Mouse (Mus musculus) spleen, postnatal 4 days (tissue): Measurements from ENCODE around the gene March10.

ENCODE experiments used
- DNase-seq, 2 experiments: peaks; one replicate each; pipeline ENCODE4 v3.0.0; 2022; ENCODE audit warnings: low spot score in 2 of 2

March10 gene

DNA sequence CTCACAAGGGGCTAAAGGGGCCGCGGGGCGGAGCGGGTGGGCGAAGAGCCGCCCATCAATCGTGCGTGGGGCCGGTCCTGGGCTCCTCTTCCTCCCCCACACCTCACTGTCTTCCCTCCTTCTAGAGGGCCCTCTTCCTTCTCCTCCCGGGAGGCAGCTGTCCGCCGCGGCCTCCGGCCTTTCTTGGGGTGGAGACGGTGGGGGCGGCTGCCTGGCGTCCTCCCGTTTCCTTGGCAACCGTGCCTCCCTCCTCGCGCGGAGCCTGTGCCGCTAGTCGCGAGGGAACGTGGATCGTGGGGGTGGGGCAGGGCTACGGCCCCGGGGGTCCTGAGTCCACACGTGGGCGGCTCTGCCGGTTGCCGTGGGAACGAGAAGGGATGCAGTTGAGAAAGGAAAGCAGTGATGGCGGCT, at the start of gene March10:
Gene March10 (minus strand): TSS at position 239 of the 411 bp plus-strand sequence.
- DNase-seq, result no peak

DNA sequence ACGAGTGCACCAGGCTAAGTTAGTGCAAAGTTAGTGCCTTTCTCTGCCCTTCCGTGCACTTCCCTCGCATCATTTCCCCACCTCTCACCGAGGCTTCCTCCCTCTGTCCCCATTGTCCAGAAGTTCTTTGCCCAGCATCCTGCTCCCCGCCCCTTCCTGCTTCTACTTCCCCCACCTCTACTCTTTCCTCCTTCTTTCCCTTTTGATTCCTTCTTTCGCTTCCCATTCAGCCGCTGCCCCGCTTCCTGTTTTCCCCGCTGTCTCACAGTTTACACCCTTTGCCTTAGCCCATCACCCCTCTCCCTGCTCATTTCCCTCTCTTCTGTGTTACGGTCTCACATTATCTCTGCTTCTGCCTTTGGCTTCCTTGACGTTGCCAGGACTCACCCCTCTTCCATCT, 49.8 kb upstream of the March10 start:
- no peak for DNase-seq

DNA sequence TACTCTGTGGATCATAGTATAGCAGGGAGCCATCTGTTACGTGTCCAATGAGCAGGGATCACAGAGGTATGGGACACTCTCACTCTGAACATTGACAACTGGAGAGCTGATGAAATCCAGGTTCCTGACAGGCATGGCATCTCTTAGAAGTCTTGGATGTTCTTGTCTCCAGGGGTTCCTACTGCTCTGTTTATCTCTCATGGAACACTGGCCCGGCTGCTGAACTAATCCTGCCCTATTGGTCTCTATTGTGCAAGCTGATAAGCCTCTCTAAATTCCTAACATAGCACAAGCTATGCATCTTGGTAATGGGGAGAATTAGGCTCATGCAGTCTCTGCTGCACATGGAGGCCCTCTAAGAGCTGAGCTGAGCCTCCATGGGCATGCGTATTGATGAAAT, 48.5 kb upstream of the March10 start:
- no peak for DNase-seq

DNA sequence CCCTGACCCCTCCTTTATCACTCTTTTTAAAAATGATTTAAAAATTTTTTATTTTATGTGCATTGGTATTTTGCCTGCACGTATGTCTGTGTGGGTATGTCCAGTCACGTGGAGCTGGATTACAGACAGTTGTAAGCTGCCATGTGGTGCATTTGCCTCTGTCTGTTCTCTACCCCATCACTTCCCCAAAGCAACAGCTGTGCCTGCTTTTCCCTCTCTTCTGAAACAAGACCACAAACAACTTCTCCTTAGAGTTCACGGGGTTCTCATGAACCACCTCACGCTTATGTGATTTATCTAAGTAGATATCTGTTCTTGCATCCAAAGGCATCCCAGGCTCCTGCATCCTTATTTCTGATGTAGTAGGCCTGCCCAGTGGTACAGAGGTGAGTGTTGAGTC, 45.8 kb upstream of the March10 start:
- DNase-seq, result no peak

DNA sequence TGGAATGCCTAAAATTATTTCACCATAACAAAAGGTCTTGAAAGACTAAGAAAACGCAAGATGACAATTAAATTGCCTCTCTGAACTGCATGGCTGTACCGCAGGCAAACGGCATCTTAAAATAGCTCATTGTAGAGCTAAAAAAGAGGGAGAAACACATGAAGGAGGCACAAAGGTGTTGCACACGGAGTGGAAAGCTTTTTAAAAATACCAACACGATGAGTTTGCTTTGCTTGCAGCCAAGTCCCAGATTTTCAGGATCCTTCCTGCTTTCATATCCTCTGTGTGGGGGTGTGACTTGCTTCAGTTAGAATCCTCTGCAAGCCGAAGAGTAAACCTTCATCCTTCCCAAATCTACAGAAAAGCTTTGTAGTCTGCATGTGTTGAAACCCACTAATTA, 41.0 kb upstream of the March10 start:
- DNase-seq, result no peak

DNA sequence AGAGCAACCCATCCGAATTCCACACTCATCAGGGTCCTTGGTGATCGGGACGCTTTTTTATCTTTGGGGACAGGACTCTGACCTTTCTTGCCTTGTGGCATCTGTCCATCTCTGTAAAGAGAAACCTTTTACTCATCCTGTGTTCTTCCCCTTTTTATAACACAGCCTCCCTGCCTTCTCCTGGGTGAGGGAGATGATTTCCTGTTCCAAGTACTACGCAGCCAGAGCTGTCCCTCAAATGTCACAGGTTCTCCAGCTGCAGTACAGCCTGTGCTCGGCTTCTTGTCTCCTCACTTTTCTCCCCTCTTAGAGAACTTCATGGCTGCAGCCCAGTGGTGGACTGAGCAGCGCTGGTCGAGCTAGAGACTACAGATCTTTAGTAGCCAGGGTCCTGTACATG, 40.1 kb upstream of the March10 start:
- DNase-seq, result no peak

DNA sequence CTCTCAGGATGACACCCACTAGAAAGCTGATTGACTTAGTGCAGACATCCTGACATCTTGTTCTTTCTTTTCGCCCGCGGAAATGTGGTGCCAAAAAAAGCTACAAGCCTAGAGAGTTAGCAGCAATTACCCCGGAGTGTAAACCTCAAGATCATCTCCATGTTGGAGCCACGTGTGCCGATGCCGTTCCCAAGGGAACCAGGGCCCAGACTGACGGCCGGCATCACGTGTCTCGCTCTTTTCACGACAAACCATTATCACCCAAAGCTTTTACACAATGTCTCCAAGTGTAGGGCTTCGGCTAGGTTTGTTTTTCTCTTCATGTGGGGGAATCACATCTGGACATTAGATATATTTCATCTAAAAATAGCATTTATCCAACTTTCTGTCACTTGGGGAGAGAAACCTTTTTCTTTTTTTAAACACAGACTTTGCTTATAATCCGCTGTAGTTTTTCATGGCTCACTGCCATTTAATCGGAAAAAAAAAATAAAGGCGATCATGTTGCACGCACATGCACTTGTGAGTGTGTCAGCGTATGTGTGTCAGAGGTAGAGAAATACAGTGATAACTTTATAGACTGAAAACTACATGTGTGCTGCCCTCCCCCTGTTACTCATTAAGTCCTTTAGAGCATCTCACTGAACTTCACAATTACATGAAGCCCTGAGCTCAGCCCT, 39.2 kb upstream of the March10 start:
- DNase-seq, result no peak

DNA sequence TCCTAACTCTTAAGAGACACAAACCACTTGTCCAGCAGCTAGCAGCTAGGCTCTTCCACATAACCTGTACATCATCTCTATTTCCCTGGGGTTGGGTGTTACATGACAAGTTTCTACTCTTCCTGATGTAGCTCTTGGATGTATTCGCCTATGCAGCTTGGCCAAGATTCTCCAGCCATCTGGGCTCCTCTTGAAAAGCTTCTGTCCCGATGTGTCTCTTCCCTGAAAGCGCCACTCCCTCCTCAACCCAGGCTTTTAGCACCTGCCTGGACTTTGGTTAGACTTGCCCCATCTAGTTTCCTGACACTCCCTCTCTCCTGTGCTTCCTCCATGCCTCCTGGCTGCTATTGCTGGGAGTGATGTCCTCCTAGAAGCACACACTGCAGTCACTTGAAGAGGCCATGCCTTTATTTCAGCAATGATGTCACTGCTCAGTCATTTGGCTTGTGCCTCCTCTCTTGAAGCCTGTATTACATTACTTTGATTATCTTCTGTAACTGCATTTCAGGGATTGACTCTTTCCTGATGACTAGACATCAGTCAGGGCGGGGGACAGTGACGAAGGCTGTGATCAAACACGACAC, 38.3 kb upstream of the March10 start:
- DNase-seq, result no peak

DNA sequence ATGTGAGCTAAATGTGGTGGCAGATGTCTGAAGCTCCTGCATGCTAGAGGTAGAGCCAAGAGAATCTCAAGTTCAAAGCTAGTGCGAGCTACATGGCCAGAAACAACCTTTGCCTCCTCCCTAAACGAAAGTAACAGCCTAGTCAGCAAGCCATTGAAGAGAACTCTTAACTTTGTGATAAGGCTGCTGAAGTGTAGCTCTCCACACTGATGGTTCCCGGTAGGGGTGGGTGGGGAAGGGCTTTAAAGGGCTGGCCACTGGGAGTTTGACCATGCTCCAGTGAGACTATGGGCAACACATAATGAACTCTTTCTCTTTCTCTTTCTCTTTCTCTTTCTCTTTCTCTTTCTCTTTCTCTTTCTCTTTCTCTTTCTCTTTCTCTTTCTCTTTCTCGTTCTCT, 35.9 kb upstream of the March10 start:
- DNase-seq, result no peak

DNA sequence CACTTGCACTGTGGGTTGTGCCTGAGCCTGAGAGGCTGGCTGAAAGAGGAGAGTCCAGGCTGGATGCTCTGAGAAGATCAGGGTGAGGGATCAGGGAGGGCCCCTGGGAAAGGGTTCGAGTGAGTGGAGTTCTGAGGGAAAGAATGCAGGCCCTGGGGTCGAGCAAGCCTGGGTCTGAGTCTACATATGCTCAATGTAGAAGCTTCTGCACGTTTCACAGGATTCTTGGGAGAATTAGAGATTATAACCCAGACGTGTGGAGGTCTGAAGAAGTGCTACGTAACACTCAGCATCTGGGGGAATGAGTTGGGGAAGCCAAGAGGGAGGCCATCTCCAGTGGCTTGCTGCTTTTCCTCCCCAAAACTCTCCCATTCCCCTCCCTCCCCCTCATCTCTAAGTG, 34.4 kb upstream of the March10 start:
- no peak for DNase-seq

DNA sequence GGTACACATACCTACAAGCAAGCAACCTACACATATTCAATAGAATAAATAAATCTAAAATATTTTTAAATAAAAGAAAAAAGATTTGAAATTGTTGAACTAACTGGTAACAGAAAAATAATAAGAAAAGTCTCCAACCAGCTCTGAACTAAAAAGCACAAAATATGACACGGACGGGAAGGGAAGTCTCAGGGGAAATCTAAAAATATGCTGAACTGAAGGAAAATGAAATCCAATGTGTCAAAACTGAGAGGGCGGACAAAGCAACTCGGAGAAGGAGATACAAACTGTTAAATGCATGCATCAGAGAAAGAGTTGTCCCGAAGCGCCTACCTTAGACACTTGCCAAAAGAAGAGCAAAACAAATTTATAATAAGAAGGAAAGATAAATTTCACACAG, 28.9 kb upstream of the March10 start:
- DNase-seq, result no peak

DNA sequence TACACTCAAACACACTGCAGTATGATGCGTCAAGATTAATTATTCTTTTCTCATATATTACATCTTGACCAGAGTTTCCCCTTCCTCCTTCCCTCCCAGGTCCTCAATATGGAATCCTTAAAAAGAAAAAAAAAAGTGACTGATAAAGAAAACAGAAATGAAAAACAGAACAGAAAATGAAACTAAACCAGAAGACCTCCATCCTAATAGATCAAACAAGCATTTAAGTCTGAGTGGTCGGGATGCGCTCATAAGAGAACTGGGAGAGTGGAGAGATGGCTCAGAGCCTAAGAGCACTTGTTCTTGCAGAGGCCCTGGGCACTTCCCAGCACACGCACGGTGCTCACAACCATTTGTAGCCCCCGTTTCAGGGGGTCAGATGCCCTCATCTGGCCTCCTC, 28.5 kb upstream of the March10 start:
- DNase-seq, result no peak

DNA sequence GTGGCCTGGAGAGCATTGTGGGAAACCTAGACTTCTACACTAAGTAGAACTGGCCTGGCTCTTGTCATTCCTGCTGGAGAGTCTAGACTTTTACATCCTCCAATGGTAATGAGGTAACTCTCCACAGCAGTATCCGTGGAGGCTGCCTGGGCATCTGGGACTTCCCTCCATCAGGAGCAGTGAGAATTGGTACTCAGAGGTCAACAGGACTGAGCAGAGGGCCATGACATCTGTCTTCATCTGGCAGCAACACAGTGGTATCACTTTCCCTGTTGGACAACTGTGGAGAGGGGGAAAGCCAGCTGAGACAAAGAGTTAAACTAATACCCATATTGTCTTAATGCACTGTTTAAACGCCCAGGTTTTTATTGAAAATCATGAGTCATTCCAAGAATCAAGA, 26.2 kb upstream of the March10 start:
- no peak for DNase-seq

DNA sequence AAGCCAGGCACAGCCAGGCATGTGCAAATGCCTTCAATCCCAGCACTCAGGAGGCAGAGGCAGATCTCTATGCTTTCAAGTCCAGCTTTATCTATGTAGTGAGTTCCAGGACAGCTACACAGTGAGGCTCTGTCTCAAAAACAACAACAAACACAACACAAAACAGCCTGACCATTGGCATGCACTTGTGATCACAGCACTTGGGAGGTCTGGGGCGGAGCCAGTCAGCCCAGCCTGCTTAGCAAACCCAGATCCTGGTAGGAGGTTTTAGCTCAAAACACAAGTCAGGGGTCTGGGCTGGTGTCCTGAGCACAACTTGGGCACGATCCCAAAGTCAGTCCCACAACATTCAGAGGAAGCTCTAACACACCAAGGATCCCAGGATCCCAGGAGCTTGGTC, 18.2 kb upstream of the March10 start:
- DNase-seq, result no peak

DNA sequence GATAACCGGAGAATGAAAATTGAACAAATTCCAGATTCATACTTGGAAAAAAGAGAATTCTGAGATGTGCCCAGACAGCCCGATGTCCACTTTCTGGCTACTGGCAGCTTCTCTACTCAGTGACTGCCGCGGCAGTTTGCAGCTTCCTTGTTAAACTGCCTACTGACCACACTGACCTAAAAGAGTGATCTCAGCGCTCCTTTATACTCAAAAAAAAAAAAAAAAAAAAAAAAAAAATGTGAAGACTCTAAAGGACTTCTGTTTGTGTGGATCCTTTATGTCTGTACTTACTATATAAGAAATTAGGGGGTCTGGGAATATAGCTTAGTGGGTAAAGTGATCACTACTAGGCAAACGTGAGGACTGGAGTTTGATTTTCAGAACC, 17.8 kb upstream of the March10 start:
- DNase-seq, result no peak

DNA sequence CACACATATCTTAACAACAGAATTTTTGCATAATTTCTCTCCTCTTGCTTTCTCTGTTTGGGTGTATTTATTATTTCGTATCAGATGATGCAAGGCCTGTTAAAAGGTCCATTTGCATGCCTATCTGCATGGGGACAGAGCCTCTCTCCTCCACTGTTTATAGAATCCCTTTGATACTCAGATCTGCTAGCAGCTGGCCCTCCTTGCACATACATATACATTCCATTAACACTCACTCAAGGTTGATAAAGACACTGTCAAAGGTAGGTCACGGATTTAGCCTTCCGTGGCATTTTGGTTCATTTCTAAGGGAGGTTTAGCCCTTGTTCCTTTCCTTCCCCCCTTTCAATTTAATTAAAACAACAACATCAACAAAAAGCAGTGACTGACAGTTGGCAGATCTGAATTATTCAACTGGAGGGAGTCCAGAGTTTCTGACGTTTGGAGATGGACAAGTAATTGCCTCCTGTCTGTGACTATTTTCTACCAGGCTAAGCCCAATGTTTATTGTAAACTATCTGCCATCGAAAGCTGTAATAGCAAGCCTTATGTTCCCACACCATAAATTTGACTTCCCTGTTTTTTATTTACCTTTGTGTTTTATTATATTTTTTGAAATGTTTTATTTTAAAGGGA, 17.3 kb upstream of the March10 start:
- DNase-seq, result no peak

DNA sequence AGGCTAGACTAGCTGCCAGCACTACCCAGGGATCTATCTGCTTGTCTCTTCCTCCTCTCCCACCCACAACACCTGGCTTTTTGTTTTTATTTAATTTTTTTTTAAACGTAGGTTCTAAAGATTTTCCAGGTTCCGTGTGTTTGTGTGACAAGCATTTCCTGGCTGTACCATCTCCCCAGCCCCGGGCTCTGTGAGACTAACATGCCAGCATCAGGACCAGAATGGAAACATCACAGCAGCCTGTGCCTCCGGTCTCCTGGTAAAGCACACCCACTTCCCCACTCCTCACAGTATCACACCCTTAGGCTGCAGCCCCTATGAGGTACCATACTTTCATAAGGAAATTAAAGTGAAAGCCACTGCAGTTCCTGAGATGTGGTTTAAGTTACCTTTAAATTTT, 16.1 kb upstream of the March10 start:
- no peak for DNase-seq

DNA sequence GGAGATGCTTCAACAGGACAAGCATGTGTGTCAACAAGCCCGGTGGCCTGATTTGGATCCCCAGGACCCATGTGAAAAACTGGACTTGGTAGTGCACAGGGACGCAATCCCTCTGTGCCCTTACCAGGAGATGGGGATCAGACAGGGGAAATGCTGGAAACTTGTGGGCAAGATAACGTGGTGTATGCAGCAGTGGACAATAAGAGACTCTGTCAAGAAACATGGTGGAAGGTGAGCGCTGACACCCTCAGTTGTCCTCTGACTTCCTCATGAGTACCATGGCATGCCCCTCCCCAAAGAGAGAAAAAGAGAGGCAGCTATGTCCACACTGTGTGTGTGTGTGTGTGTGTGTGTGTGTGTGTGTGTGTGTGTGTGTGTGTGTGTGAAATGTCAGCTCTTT, 14.4 kb upstream of the March10 start:
- DNase-seq, result no peak

DNA sequence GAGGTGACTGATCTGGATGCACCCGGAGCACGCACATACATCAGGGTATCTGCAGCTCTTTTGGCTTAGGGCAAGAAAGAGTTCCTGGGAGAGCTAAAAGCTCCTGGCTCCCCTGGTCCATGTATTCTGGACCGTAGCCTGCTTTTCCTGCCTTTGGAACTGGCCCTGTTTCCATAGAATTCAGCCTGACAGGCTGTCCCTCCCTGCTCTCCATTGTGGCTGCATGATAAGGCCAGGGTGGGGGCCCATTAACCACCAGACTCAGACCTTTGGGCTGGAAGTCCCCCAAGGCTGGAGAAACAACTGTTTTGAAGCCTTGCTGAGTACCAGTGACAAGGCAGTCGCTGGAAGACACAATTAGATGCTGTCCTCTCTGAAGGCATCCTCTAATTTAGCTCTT, 13.0 kb upstream of the March10 start:
- no peak for DNase-seq

DNA sequence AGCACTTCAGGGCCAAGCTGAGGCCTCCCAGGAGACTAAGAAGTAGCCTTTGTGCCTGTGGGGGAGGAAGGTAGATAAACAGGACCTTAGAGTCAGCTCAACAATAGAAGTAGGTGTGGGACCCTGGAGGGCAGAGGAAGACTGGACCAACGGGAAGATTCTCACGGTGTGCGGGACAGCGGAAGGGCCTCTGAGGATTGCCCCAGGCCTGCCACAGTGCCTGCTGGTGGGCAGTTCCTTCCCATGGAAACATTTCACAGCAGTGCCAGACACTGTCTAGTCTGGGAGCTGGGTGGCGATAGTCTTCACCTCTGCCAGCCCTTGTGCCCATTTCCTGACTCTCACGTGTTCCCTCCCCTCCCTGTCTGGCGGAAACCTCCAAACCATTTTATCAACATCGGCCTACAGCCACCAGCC, 12.6 kb upstream of the March10 start:
- DNase-seq, result no peak

DNA sequence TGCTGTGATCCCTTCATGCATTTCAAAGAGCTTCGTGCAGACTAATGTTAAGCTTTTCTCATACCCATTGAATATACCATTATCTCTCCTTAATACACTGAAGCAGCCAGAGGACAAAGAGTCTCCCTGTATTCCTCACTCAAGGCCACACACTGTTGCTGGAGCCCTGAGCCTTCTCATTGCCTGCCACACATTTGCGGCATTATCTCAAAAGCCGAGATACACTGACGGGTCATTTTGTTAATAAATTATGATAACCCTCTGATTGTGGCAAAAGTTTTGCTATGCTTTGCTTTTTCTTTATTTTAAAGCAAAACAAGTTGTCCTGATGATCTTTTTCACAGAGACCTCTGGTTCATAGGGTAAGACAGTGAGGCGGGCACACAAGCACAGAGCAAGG, 11.9 kb upstream of the March10 start:
- no peak for DNase-seq

DNA sequence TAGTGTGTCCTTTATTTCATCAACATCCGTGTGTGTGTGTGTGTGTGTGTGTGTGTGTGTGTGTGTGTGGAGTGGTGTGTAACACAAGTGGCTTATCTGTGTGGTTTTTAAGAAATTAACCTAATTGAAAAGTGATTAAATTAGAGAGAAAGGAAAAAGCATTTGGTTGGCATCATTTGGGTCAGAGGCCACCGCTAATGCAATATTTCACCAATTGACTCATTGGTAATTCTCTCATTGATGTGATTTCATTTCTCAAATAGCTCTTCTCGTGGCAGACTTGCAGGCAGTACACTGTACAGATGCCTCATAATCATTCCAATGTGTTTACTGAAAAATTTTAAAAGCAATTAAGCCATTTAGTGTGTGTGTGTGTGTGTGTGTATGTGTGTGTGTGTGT, 11.3 kb upstream of the March10 start:
- no peak for DNase-seq

DNA sequence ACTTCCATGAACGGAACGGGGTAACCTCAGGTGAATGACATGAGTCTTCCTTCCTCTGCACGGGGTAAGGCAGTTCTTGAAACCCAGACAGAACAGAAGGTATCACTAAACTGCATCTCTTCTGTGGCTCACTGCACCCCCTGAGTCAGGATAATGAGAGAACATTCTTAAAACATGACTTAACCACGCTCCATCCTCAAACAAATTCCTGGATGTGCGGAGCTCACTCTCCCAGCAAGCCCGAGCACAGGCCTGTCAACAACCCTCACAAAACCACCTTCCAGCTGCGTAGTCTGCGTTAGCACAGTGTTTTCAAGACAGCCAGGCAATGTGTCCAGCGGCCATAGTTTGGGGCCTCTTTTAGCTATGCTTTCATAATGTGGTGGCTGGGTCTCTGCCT, 10.7 kb upstream of the March10 start:
- no peak for DNase-seq

DNA sequence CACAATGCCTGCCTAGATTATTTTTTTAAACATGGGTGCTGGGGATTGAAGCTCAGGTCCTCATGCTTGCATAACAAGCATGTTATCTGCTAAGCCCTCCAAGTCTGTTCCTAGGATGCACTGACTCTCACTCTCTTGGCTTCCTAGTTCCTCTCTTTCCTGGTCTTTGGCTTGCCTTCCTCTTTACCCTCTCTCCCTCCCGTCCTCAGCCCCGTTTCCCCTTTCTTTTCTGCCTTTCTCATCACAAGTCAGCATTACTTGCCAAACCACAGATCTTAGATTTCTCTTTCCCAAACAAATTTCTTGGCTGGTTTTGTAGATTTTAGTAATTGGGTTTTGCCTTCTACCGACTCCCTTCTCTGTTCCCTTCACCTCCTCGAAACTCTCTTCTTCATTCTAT, 10.2 kb upstream of the March10 start:
- DNase-seq, result no peak
